Mouse (Mus musculus): ENCODE measurements at regions not wholly inside any gene's neighbourhood (a gene's known extent, or its start where the extent isn't known, plus 50 kb on each side); places are given as distances from the start of the nearest gene placed in this dataset.
A peak's percentile ranks its signal among the peaks of the same experiment; 100 is the strongest.
"Not testable (repeated sequence)": the region's sequence is repeated elsewhere in the genome, so short reads cannot be mapped to it uniquely, and the experiment has no call there.

- not testable (repeated sequence) for DNase-seq (ENCODE audit: low spot score)
Measured at GRCm38 (mm10) chr12:115861759-115862158, 185.8 kb upstream of the Zfp386 start.

GRCm38 (mm10) chr12:115865059-115865756 is 182.3 kb upstream of the Zfp386 start:
- DNase-seq (ENCODE audit: low spot score): not testable (repeated sequence)

- not testable (repeated sequence) for DNase-seq (ENCODE audit: low spot score)
Measured at GRCm38 (mm10) chr12:115868631-115869030, 178.9 kb upstream of the Zfp386 start.

GRCm38 (mm10) chr12:115872451-115872850 is 175.1 kb upstream of the Zfp386 start:
- DNase-seq (ENCODE audit: low spot score): not testable (repeated sequence)

- DNase-seq (ENCODE audit: low spot score): not testable (repeated sequence)
Measured at GRCm38 (mm10) chr12:115873976-115874375, 173.5 kb upstream of the Zfp386 start.

- no peak for DNase-seq (ENCODE audit: low spot score)
Measured at GRCm38 (mm10) chr12:115883719-115884118, 163.8 kb upstream of the Zfp386 start.

GRCm38 (mm10) chr12:115887976-115888375 is 159.5 kb upstream of the Zfp386 start:
- DNase-seq (ENCODE audit: low spot score): no peak

GRCm38 (mm10) chr12:115892656-115893055 is 154.9 kb upstream of the Zfp386 start:
- DNase-seq (ENCODE audit: low spot score): peak; percentile 3

- DNase-seq (ENCODE audit: low spot score): not testable (repeated sequence)
Measured at GRCm38 (mm10) chr12:115912226-115912625, 135.3 kb upstream of the Zfp386 start.

GRCm38 (mm10) chr12:115915420-115915819 is 132.1 kb upstream of the Zfp386 start:
- not testable (repeated sequence) for DNase-seq (ENCODE audit: low spot score)

GRCm38 (mm10) chr12:115920119-115920518 is 127.4 kb upstream of the Zfp386 start:
- not testable (repeated sequence) for DNase-seq (ENCODE audit: low spot score)

- DNase-seq (ENCODE audit: low spot score): not testable (repeated sequence)
Measured at GRCm38 (mm10) chr12:115923999-115924398, 123.5 kb upstream of the Zfp386 start.

- not testable (repeated sequence) for DNase-seq (ENCODE audit: low spot score)
Measured at GRCm38 (mm10) chr12:115925542-115925941, 122.0 kb upstream of the Zfp386 start.

GRCm38 (mm10) chr12:115952325-115952724 is 95.2 kb upstream of the Zfp386 start:
- DNase-seq (ENCODE audit: low spot score): not testable (repeated sequence)

- DNase-seq (ENCODE audit: low spot score): not testable (repeated sequence)
Measured at GRCm38 (mm10) chr12:115955477-115956177, 91.9 kb upstream of the Zfp386 start.

- not testable (repeated sequence) for DNase-seq (ENCODE audit: low spot score)
Measured at GRCm38 (mm10) chr12:115963701-115964100, 83.8 kb upstream of the Zfp386 start.

- not testable (repeated sequence) for DNase-seq (ENCODE audit: low spot score)
Measured at GRCm38 (mm10) chr12:115967522-115967921, 80.0 kb upstream of the Zfp386 start.
